Mouse (Mus musculus): ENCODE measurements around the gene Slc22a23. TPM values are rescaled to one million over a fixed set of nuclear protein-coding genes. Genes with fewer than 3 reads are reported as not detected.

Slc22a23 gene
- total and polyA plus RNA-seq, 2 experiments from 2014 or later = 14.9 to 145 TPM

DNA sequence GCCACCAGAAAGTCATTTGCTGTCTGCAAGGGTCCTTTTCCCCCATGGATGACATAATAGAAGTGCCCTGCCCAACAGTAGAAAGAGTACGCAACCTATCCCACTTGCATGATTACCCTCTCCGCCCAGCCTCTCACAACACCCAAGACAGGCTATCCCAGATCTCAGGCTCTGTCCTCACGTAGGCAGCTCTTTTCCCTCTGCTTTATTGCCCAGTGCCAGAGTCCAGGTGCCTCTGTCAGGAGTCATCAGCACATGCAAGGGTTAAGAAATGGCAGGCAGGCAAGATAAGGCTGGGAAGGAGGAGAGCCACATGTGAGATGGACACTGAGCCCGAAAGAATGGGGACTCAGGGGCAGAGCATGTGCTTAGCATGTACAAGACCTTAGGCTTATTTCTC, 24.5 kb downstream of the Slc22a23 start:
- H3K9ac ChIP-seq (replicated peaks; ENCODE audit: low read length, poor library complexity, severe bottlenecking) = no peak overlapping the region
- DNase-seq (ENCODE audit: low spot score) (no peak), ATAC-seq (ENCODE audit: low FRiP score) (no peak)
- H3K4me3 ChIP-seq (ENCODE audit: low read depth, low read length) = no peak overlapping the region
- no peak overlapping the region for H3K27ac ChIP-seq (ENCODE audit: low read depth, low read length)
- H3K4me2 ChIP-seq (ENCODE audit: low read depth, low read length, poor library complexity, severe bottlenecking) = no peak overlapping the region
- 93% methylated on average over 4 of the region's 4 CpGs for WGBS
- no peaks in the 10 kb centered on the region for H3K36me3 ChIP-seq (ENCODE audit: insufficient read depth, low read length)
- H3K27me3 ChIP-seq (ENCODE audit: insufficient read depth, low read length) = no peaks in the 10 kb centered on the region
- H3K4me1 ChIP-seq (ENCODE audit: insufficient read depth, low read length) = no peaks in the 10 kb centered on the region
- no peaks in the 10 kb centered on the region for H3K9me3 ChIP-seq (ENCODE audit: low read length)
- TF ChIP-seq CTCF (IDR thresholded peaks at IDR 0.05) = no peak

DNA sequence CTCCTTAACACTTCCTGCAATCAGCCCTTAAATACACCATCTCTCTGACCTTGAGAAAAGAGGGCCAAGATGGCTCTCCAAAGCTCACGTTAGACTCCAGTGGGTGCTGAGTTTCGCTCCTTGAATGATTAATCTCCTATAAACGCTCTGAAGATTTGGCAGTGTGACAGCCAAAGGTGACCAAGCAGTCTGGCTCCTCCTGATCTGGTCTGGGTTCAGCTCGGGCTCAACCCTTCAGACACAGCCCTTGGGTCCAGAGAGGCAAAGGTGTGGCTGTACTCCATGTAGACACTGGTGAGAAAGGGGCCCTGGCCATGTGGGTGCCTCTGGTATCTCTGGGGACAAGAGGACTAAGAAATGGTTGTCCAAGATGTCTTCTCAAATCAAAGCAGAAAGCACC, 27.9 kb downstream of the Slc22a23 start:
- no peaks in the 10 kb centered on the region for H3K27me3 ChIP-seq (ENCODE audit: insufficient read depth, low read length)
- ATAC-seq (ENCODE audit: low FRiP score) = no peak
- 88% methylated on average over 4 of the region's 4 CpGs for WGBS
- no peak for TF ChIP-seq CTCF (IDR thresholded peaks at IDR 0.05)
- no peaks in the 10 kb centered on the region for H3K4me1 ChIP-seq (ENCODE audit: insufficient read depth, low read length)
- H3K27ac ChIP-seq (ENCODE audit: low read depth, low read length) = no peak overlapping the region
- H3K9ac ChIP-seq (replicated peaks; ENCODE audit: low read length, poor library complexity, severe bottlenecking) = no peak overlapping the region
- H3K36me3 ChIP-seq (ENCODE audit: insufficient read depth, low read length) = no peaks in the 10 kb centered on the region
- no peak overlapping the region for H3K4me2 ChIP-seq (ENCODE audit: low read depth, low read length, poor library complexity, severe bottlenecking)
- no peak for DNase-seq (ENCODE audit: low spot score)
- H3K9me3 ChIP-seq (ENCODE audit: low read length) = no peaks in the 10 kb centered on the region
- no peak overlapping the region for H3K4me3 ChIP-seq (ENCODE audit: low read depth, low read length)

DNA sequence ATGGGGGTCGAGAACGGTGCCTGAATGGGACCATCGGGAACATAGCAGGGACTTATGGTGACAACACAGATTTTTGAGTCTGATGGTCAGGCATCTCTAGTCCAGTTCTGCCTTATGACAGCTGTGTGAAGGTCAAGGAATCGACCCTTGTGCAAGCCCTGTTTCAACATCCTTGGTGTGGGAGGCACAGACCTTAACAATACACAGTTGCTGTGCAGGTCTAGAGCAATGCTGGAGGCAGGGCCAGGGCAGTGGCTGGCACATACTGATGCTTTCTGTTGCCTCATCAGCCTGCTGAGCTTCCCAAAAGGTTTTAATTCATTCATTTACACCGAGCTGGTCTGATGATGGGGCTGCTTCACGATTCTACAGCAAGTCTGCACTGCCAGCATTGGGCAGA, 28.5 kb downstream of the Slc22a23 start:
- ATAC-seq (ENCODE audit: low FRiP score) (peak; percentile 31; the same call in 1 of the 2 replicates), DNase-seq (ENCODE audit: low spot score) (no peak)

DNA sequence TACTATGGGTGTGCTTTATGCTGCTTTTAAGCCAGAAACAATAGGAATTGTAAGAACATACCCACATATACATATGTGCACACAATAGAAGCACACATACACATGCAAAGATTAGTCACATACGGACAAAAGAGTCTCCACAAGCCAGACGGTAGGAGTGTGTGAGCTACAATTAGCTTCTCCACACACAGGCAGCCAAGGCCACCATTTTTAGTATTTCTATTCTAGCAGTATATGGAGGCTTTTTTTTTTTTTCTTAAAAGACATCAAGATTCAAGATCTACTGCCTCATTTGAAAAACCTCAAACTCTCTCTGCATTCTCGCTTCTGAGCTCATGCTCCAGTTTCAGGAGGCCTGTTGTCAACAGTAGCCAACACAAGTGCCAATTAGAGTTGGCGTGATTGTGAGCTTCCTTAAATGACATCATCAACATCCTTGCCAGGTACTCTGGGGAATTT, 31.9 kb downstream of the Slc22a23 start:
- H3K9ac ChIP-seq (replicated peaks; ENCODE audit: low read length, poor library complexity, severe bottlenecking) = no peak overlapping the region
- no peaks in the 10 kb centered on the region for H3K36me3 ChIP-seq (ENCODE audit: insufficient read depth, low read length)
- no peaks in the 10 kb centered on the region for H3K27me3 ChIP-seq (ENCODE audit: insufficient read depth, low read length)
- ATAC-seq (ENCODE audit: low FRiP score) (no peak), DNase-seq (ENCODE audit: low spot score) (no peak)
- no peaks in the 10 kb centered on the region for H3K9me3 ChIP-seq (ENCODE audit: low read length)
- no peak overlapping the region for H3K27ac ChIP-seq (ENCODE audit: low read depth, low read length)
- no peak for TF ChIP-seq CTCF (IDR thresholded peaks at IDR 0.05)
- H3K4me1 ChIP-seq (ENCODE audit: insufficient read depth, low read length) = no peaks in the 10 kb centered on the region
- H3K4me2 ChIP-seq (ENCODE audit: low read depth, low read length, poor library complexity, severe bottlenecking) = no peak overlapping the region
- 43% methylated on average over 4 of the region's 4 CpGs for WGBS
- H3K4me3 ChIP-seq (ENCODE audit: low read depth, low read length) = no peak overlapping the region

More for the DNA sequence above, 28.5 kb downstream of the Slc22a23 start:
- no peaks in the 10 kb centered on the region for H3K9me3 ChIP-seq (ENCODE audit: low read length)
- H3K4me2 ChIP-seq (ENCODE audit: low read depth, low read length, poor library complexity, severe bottlenecking) = no peak overlapping the region
- H3K27me3 ChIP-seq (ENCODE audit: insufficient read depth, low read length) = no peaks in the 10 kb centered on the region
- 83% methylated on average over 6 of the region's 6 CpGs for WGBS
- TF ChIP-seq CTCF (IDR thresholded peaks at IDR 0.05) = no peak
- no peak overlapping the region for H3K27ac ChIP-seq (ENCODE audit: low read depth, low read length)
- H3K4me3 ChIP-seq (ENCODE audit: low read depth, low read length) = no peak overlapping the region
- H3K4me1 ChIP-seq (ENCODE audit: insufficient read depth, low read length) = no peaks in the 10 kb centered on the region
- no peaks in the 10 kb centered on the region for H3K36me3 ChIP-seq (ENCODE audit: insufficient read depth, low read length)
- no peak overlapping the region for H3K9ac ChIP-seq (replicated peaks; ENCODE audit: low read length, poor library complexity, severe bottlenecking)

DNA sequence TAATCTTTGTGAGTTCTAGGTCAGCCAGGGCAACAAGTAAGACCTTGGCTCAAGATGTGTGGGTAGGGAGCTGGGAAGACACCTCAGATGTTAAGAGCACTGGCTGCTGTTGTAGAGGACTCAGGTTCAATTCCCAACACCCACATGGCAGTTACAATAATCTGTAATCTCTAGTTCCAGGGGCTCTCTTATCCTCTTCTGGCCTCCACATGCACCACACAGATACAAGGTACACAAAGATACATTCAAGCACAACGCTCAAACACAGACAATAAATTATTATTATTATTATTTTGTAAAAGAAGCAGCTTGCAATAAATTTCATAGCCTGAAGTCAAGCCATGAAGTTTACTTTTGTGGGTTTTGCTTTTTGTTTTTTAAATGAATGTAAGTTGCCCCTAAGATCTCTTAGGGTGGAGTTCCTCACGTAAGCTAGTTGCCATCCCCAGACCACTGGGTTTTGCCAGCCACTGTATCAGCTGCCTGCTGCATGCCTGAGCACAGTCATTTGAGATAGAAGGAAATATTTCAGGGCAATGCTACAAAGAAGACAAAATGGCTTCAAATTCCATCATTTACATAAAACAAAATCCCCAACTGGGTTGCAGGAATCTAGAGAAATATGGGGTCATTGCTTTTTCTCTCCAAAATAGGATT, 32.5 kb downstream of the Slc22a23 start:
- H3K27me3 ChIP-seq (ENCODE audit: insufficient read depth, low read length) = no peaks in the 10 kb centered on the region
- H3K27ac ChIP-seq (ENCODE audit: low read depth, low read length) = no peak overlapping the region
- H3K9me3 ChIP-seq (ENCODE audit: low read length) = no peaks in the 10 kb centered on the region
- no peak overlapping the region for H3K4me3 ChIP-seq (ENCODE audit: low read depth, low read length)
- DNase-seq (ENCODE audit: low spot score) (no peak), ATAC-seq (ENCODE audit: low FRiP score) (no peak)
- H3K9ac ChIP-seq (replicated peaks; ENCODE audit: low read length, poor library complexity, severe bottlenecking) = no peak overlapping the region
- H3K4me1 ChIP-seq (ENCODE audit: insufficient read depth, low read length) = no peaks in the 10 kb centered on the region
- no peaks in the 10 kb centered on the region for H3K36me3 ChIP-seq (ENCODE audit: insufficient read depth, low read length)
- 88% methylated on average over 2 of the region's 2 CpGs for WGBS
- no peak for TF ChIP-seq CTCF (IDR thresholded peaks at IDR 0.05)
- no peak overlapping the region for H3K4me2 ChIP-seq (ENCODE audit: low read depth, low read length, poor library complexity, severe bottlenecking)

DNA sequence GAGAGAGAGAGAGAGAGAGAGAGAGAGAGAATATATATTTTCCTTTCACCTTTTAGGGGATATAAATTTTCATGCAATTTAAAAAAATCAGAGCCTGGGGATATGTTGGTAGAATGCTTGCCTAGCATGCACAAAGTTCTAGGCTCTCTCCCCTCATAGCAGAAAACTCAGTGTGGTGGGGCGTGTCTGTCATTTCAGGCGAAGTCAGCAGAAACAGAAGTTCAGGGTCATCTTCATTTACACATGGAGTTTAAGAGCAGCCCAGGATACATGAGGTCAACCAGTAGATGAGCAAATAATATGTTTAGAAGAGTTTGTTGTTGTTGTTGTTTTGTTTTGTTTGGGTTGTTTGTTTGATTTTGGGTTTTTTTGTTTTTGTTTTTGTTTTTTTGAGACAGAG, 33.4 kb downstream of the Slc22a23 start:
- Histone ChIP-seq H3K4me2 (ENCODE audit: low read depth, low read length, poor library complexity, severe bottlenecking) (no peak overlapping the region), H3K4me3 (ENCODE audit: low read depth, low read length) (no peak overlapping the region), H3K9me3 (ENCODE audit: low read length) (no peaks in the 10 kb centered on the region), H3K27ac (ENCODE audit: low read depth, low read length) (no peak overlapping the region), H3K4me1 (ENCODE audit: insufficient read depth, low read length) (no peaks in the 10 kb centered on the region), H3K9ac (replicated peaks; ENCODE audit: low read length, poor library complexity, severe bottlenecking) (no peak overlapping the region), H3K36me3 (ENCODE audit: insufficient read depth, low read length) (no peaks in the 10 kb centered on the region), H3K27me3 (ENCODE audit: insufficient read depth, low read length) (no peaks in the 10 kb centered on the region)
- no peak for ATAC-seq (ENCODE audit: low FRiP score)
- 78% methylated on average over 2 of the region's 2 CpGs for WGBS
- no peak for TF ChIP-seq CTCF (IDR thresholded peaks at IDR 0.05)
- no peak for DNase-seq (ENCODE audit: low spot score)

Measured in midbrain, postnatal 0 days (tissue).